Mouse (Mus musculus) B cell, adult 67 days (primary cell): ENCODE data around the gene Gm10553. TPM values are rescaled to one million over a fixed set of nuclear protein-coding genes. Genes with fewer than 3 reads are reported as not detected.

Source experiments
- total RNA-seq, 2 experiments: library from RNA; stranded (reverse); gene quantifications; 4 replicates each; pipeline ENCODE4 v1.2.4; 2023

Gene Gm10553
- total RNA-seq: not detected

DNA sequence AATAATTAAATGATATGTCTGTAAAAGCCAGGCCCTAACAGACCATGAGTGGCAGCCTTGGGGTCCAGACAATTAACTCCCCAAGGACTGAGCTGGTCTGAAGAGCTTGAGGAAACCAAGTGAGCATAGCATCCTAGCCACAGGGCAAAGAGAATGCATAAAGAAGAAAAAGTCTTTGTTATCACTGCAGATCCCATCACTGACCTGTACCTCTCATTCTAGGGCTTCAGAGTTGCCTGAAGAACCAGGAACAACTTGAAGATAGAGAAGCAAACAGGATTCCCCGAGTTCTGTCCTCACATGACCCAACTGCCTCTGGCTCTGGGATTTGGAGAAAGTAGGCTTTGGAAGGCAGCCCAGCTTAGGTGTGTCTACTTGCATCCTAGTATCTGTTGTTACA lies at the start of gene Gm10553:
Gene Gm10553, plus strand, starts transcription at position 301 of the 400 bp plus-strand sequence.

DNA sequence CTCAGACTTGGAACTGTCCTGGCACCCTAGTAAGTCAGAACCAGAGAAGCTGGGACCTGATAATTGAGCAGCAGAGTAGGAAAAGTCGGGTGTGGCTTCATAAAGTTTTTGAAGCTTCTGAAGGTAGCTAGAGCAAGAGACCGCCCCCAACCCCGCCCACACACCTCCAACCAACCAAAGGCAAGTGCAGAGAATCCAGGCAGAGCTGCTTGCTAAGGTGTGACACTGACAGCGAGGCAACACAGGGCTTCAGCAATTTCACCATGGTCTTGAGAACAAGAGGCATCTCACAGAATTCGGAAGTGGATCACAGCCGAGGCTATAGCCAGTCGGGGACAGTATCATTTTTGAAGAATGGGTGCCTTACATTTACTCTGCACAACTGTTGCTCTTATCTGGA lies 9.8 kb downstream of the Gm10553 start, which contains the start of gene A530032D15Rik:
Gene A530032D15Rik, minus strand, starts transcription at position 101 of the 400 bp plus-strand sequence.

Other genes starting within 250 kb of the Gm10553 start
- not detected for gene Slc16a14, start 165.0 kb upstream of the Gm10553 start, total RNA-seq
- 10 to 100 TPM; 26.6 to 36.0 TPM for gene A530032D15Rik, start 9.7 kb downstream of the Gm10553 start, total RNA-seq
- gene C130026I21Rik, start 170.4 kb downstream of the Gm10553 start, total RNA-seq: 10 to 100 TPM; 77.3 to 81.1 TPM